Mouse (Mus musculus): Measurements from ENCODE around the gene 1810013L24Rik. TPM values are rescaled to one million over a fixed set of nuclear protein-coding genes. Genes with fewer than 3 reads are reported as not detected.

The 1810013L24Rik gene
- polyA plus RNA-seq, 2 experiments, result 8.4 to 15.1 TPM

DNA sequence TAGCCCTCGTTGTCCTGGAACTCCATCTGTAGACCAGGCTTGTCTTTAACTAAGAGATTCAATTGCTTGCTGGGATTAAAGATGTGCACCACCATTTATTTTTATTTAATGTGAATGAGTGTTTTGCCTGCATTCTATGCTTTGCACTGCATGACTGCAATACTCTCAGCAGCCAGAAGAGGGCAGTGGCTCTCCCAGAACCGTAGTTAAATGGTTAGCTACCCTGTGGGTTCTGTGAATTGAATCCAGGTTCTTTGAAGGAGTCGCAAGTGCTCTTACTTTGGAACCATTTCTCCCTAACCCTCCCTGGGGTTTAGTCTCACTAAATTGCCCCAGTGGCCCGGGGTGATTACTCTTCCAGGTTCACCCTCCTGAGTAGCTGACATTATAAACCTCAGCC lies 23.2 kb upstream of the 1810013L24Rik start:
- no peak overlapping the region for H3K4me3 ChIP-seq (ENCODE audit: insufficient read depth in 1 of 2, low read depth in 2 of 2, low read length in 2 of 2)
- peak in 2 of 3 experiments; percentile 47 to 61 for DNase-seq (ENCODE audit: low read depth in 3 of 3, low spot score in 3 of 3)
- H3K4me2 ChIP-seq (ENCODE audit: low read depth), result no peak overlapping the region
- no peak for TF ChIP-seq EP300 (IDR thresholded peaks at IDR 0.05; ENCODE audit: low read depth)
- peak; percentile 92 for TF ChIP-seq CTCF (IDR thresholded peaks at IDR 0.05; ENCODE audit: low read depth)
- 14% methylated on average over 4 of the region's 4 CpGs for WGBS (ENCODE audit: insufficient replicate concordance)
- no peaks in the 10 kb centered on the region for H3K9me3 ChIP-seq (ENCODE audit: control insufficient read depth, low read length)
- H3K27me3 ChIP-seq (ENCODE audit: control insufficient read depth, insufficient read depth, low read length), result no peaks in the 10 kb centered on the region
- H3K4me1 ChIP-seq (replicated peaks; ENCODE audit: control insufficient read depth in 2 of 2, insufficient read depth in 2 of 2, low read length in 1 of 2), result peaks cover 11 to 18% of the 10 kb centered on the region in 2 experiments
- ATAC-seq (ENCODE audit: insufficient read depth), result no peak
- no peak overlapping the region for H3K9ac ChIP-seq (replicated peaks)
- no peaks in the 10 kb centered on the region for H3K36me3 ChIP-seq (replicated peaks; ENCODE audit: control insufficient read depth, insufficient read depth, low read depth)
- H3K27ac ChIP-seq, result no peak overlapping the region

GRCm38 (mm10) chr16:8810399-8811127 lies 19.3 kb upstream of the 1810013L24Rik start:
- peak overlapping the region; percentile 70 for H3K4me2 ChIP-seq (ENCODE audit: low read depth)
- DNase-seq (ENCODE audit: low read depth in 3 of 3, low spot score in 3 of 3) (peak; percentile 91 to 93 (median 93)), ATAC-seq (ENCODE audit: insufficient read depth) (peak; percentile 94)
- H3K9ac ChIP-seq (replicated peaks), result peak overlapping the region; percentile 75
- WGBS (ENCODE audit: insufficient replicate concordance), result 72% methylated on average over 14 of the region's 14 CpGs
- H3K9me3 ChIP-seq (ENCODE audit: control insufficient read depth, low read length), result no peaks in the 10 kb centered on the region
- no peaks in the 10 kb centered on the region for H3K27me3 ChIP-seq (ENCODE audit: control insufficient read depth, insufficient read depth, low read length)
- H3K4me3 ChIP-seq (ENCODE audit: insufficient read depth in 1 of 2, low read depth in 2 of 2, low read length in 2 of 2), result peak overlapping the region; percentile 50 to 54
- no peaks in the 10 kb centered on the region for H3K36me3 ChIP-seq (replicated peaks; ENCODE audit: control insufficient read depth, insufficient read depth, low read depth)
- peak; percentile 14; the same call in 1 of the 2 replicates for TF ChIP-seq CTCF (IDR thresholded peaks at IDR 0.05; ENCODE audit: low read depth)
- peak; percentile 89 for TF ChIP-seq EP300 (IDR thresholded peaks at IDR 0.05; ENCODE audit: low read depth)
- H3K4me1 ChIP-seq (replicated peaks; ENCODE audit: control insufficient read depth in 2 of 2, insufficient read depth in 2 of 2, low read length in 1 of 2), result peaks cover 16 to 26% of the 10 kb centered on the region in 2 experiments
- peak overlapping the region; percentile 96 for H3K27ac ChIP-seq

- WGBS (ENCODE audit: insufficient replicate concordance), result 54% methylated on average over 4 of the region's 4 CpGs
- Histone ChIP-seq H3K4me2 (ENCODE audit: low read depth) (no peak overlapping the region), H3K9ac (replicated peaks) (no peak overlapping the region), H3K4me3 (ENCODE audit: insufficient read depth in 1 of 2, low read depth in 2 of 2, low read length in 2 of 2) (no peak overlapping the region), H3K9me3 (ENCODE audit: control insufficient read depth, low read length) (no peaks in the 10 kb centered on the region), H3K4me1 (replicated peaks; ENCODE audit: control insufficient read depth in 2 of 2, insufficient read depth in 2 of 2, low read length in 1 of 2) (peaks cover 3 to 4% of the 10 kb centered on the region in 2 experiments; a peak in 3 of 4 replicates), H3K27ac (no peak overlapping the region), H3K36me3 (replicated peaks; ENCODE audit: control insufficient read depth, insufficient read depth, low read depth) (no peaks in the 10 kb centered on the region), H3K27me3 (ENCODE audit: control insufficient read depth, insufficient read depth, low read length) (no peaks in the 10 kb centered on the region)
- DNase-seq (ENCODE audit: low read depth in 3 of 3, low spot score in 3 of 3), result no peak
- no peak for ATAC-seq (ENCODE audit: insufficient read depth)
- no peak for TF ChIP-seq EP300 (IDR thresholded peaks at IDR 0.05; ENCODE audit: low read depth)
- TF ChIP-seq CTCF (IDR thresholded peaks at IDR 0.05; ENCODE audit: low read depth), result no peak
Observed at GRCm38 (mm10) chr16:8817872-8818271, 12.0 kb upstream of the 1810013L24Rik start.

- Histone ChIP-seq H3K4me3 (ENCODE audit: insufficient read depth in 1 of 2, low read depth in 2 of 2, low read length in 2 of 2) (no peak overlapping the region), H3K36me3 (replicated peaks; ENCODE audit: control insufficient read depth, insufficient read depth, low read depth) (no peaks in the 10 kb centered on the region), H3K4me2 (ENCODE audit: low read depth) (no peak overlapping the region), H3K4me1 (replicated peaks; ENCODE audit: control insufficient read depth in 2 of 2, insufficient read depth in 2 of 2, low read length in 1 of 2) (peaks cover 14 to 17% of the 10 kb centered on the region in 2 experiments), H3K27me3 (ENCODE audit: control insufficient read depth, insufficient read depth, low read length) (no peaks in the 10 kb centered on the region), H3K9ac (replicated peaks) (no peak overlapping the region), H3K27ac (no peak overlapping the region), H3K9me3 (ENCODE audit: control insufficient read depth, low read length) (no peaks in the 10 kb centered on the region)
- TF ChIP-seq CTCF (IDR thresholded peaks at IDR 0.05; ENCODE audit: low read depth) (no peak), EP300 (IDR thresholded peaks at IDR 0.05; ENCODE audit: low read depth) (no peak)
- 59% methylated on average over 1 of the region's 1 CpGs for WGBS (ENCODE audit: insufficient replicate concordance)
- DNase-seq (ENCODE audit: low read depth in 3 of 3, low spot score in 3 of 3), result no peak
- no peak for ATAC-seq (ENCODE audit: insufficient read depth)
Observed at GRCm38 (mm10) chr16:8821429-8821828, 8.5 kb upstream of the 1810013L24Rik start.

DNA sequence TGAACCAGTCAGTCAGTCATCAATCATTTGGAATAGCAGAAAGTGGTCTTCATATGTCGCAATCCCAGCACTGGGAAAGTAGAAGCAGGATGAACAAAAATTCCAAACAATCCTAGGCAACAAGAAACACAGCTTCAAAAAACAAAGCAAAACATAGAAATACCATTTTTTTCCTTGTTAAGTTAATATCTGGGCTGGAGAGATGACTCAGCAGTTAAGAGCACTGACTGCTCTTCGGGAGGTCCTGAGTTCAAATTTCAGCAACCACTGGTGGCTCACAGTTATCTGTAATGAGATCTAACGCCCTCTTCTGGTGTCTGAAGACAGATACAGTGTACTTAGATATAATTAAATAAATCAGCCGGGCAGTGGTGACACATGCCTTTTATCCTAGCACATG lies 7.3 kb upstream of the 1810013L24Rik start:
- Histone ChIP-seq H3K27ac (no peak overlapping the region), H3K4me2 (ENCODE audit: low read depth) (no peak overlapping the region), H3K9ac (replicated peaks) (no peak overlapping the region), H3K4me3 (ENCODE audit: insufficient read depth in 1 of 2, low read depth in 2 of 2, low read length in 2 of 2) (no peak overlapping the region), H3K9me3 (ENCODE audit: control insufficient read depth, low read length) (no peaks in the 10 kb centered on the region), H3K27me3 (ENCODE audit: control insufficient read depth, insufficient read depth, low read length) (no peaks in the 10 kb centered on the region), H3K36me3 (replicated peaks; ENCODE audit: control insufficient read depth, insufficient read depth, low read depth) (no peaks in the 10 kb centered on the region), H3K4me1 (replicated peaks; ENCODE audit: control insufficient read depth in 2 of 2, insufficient read depth in 2 of 2, low read length in 1 of 2) (peaks cover 14 to 17% of the 10 kb centered on the region in 2 experiments)
- DNase-seq (ENCODE audit: low read depth in 3 of 3, low spot score in 3 of 3), result no peak
- ATAC-seq (ENCODE audit: insufficient read depth), result no peak
- TF ChIP-seq EP300 (IDR thresholded peaks at IDR 0.05; ENCODE audit: low read depth) (no peak), CTCF (IDR thresholded peaks at IDR 0.05; ENCODE audit: low read depth) (no peak)
- 68% methylated on average over 4 of the region's 4 CpGs for WGBS (ENCODE audit: insufficient replicate concordance)

All from liver, embryonic 14.5 days (tissue).